Mouse (Mus musculus) testis, adult 2 months (tissue): ENCODE measurements at regions not wholly inside any gene's neighbourhood (a gene's known extent, or its start where the extent isn't known, plus 50 kb on each side); places are given as distances from the start of the nearest gene placed in this dataset.

Source experiments
- H3K27ac ChIP-seq: fragments of 200-500 bp; 2 replicates; pipeline ENCODE4 v1.5.1; 2012; ENCODE audit warnings: low read depth, low read length; ENCODE audit not compliant: control insufficient read depth, insufficient read depth
- H3K27me3 ChIP-seq: fragments of 200-500 bp; 2 replicates; pipeline ENCODE4 v1.6.1; 2012; ENCODE audit warnings: mild to moderate bottlenecking, low read length, moderate library complexity; ENCODE audit not compliant: control insufficient read depth, insufficient read depth
- H3K36me3 ChIP-seq: fragments of 200-500 bp; 2 replicates; pipeline ENCODE4 v1.6.1; 2012; ENCODE audit warnings: mild to moderate bottlenecking, low read length; ENCODE audit not compliant: control insufficient read depth, insufficient read depth
- H3K4me1 ChIP-seq: fragments of 200-500 bp; 2 replicates; pipeline ENCODE4 v1.6.1; 2012; ENCODE audit warnings: low read length; ENCODE audit not compliant: control insufficient read depth, insufficient read depth
- H3K4me3 ChIP-seq: fragments of 200-500 bp; 2 replicates; pipeline ENCODE4 v1.5.1; 2012; ENCODE audit warnings: low read depth, mild to moderate bottlenecking, low read length, moderate library complexity, mixed read lengths; ENCODE audit not compliant: control insufficient read depth
- CTCF ChIP-seq: fragments of 200-500 bp; IDR thresholded peaks from 2 replicates; pipeline ENCODE4 v1.5.1; 2012; ENCODE audit warnings: low read depth, mild to moderate bottlenecking, inconsistent platforms, low read length, moderate library complexity; ENCODE audit not compliant: control insufficient read depth, insufficient read depth, insufficient replicate concordance
- POLR2A ChIP-seq: fragments of 200-500 bp; IDR thresholded peaks from 2 replicates; pipeline ENCODE4 v1.6.1; 2012; ENCODE audit warnings: low read depth, mild to moderate bottlenecking, inconsistent platforms, low read length, moderate library complexity; ENCODE audit not compliant: control insufficient read depth

DNA sequence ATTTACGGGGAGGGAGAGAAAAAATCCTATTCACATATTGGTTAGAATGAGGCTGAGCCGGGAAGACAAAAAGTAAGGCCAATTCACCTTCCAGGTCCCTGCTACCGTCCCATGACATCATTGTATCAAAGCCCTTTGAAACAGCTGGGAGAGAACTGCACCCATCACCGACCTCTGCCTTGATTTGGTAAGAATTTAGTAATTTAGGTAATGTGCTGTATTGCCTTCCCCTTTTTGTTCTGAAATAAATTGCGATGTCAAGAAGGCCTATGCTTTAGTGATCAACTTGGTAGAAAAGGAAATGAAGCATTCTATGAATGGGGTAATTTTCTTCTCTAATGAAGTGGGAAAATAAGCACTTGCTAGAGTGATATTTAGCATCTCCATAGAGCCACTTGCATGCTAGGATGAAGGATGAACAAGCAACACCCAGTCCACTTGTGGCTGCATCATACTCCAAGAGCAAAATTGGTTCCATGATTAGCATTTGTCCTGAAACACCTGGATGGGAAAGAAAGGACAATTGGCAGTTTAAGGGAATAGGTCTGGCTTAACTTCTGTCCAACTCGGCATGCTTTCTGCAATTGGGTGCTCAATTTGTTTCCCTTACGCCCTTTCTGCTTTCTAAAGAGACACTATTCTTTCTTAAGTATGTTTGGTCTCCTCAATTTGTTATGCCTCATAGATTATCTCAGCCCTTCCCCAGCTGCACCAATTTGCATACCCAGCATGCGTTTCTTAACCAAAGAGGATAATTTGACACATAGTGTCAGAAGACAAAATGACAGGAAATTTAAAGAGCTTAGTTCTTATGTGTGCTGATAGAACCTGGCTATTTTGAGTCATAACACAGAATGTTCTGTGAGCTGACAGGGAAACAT lies 114.2 kb upstream of the Kitl start:
- Histone ChIP-seq H3K4me3 (no peak overlapping the region), H3K36me3 (no peaks in the 10 kb centered on the region), H3K27me3 (no peaks in the 10 kb centered on the region), H3K4me1 (no peaks in the 10 kb centered on the region), H3K27ac (no peak overlapping the region)
- TF ChIP-seq CTCF (no peak), POLR2A (no peak)

DNA sequence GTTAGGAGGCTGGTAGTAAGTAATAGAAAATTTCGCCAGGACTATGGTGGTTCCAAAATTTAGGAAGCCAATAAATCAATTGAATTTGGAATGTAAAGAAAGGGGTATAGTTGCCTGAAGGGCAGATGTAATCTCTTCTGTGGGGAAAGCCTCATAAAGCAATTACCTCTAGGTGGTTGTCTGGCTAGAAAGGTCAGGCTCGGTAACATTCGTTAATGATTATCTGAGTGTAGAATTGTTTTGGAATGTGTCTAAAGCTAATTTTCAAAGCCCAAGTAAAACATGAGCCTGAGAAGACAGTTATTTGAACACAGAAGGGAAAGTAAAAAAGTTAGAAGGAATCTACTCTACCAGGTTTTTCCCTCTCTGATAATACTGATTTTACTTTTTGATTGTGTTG lies 121.4 kb upstream of the Kitl start:
- no peaks in the 10 kb centered on the region for H3K4me1 ChIP-seq

DNA sequence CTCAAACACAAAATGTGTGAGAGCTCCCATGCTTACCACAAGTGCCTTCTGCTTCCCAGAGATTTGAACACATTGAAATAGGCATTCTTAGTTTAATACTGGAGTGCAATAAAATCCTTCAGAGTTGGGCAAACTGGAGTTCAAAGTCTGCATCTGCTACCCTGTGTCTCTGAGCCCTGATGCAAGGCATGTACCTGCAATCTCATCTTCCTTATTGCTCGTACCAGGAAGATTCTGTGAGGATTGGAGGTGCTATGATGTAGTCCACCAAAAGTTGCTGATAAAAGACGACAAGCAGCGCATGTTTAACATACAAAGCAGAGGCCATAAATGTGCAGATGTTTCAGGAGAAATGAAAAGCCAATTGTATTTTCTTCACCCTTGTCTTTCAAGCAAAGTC lies 123.5 kb upstream of the Kitl start:
- Histone ChIP-seq H3K4me1 (no peaks in the 10 kb centered on the region), H3K4me3 (no peak overlapping the region), H3K36me3 (no peaks in the 10 kb centered on the region), H3K27ac (no peak overlapping the region), H3K27me3 (no peaks in the 10 kb centered on the region)
- no peak for TF ChIP-seq CTCF
- no peak for TF ChIP-seq POLR2A

More for the DNA sequence above, 121.4 kb upstream of the Kitl start:
- H3K27ac ChIP-seq, result no peak overlapping the region
- H3K27me3 ChIP-seq, result no peaks in the 10 kb centered on the region
- no peak overlapping the region for H3K4me3 ChIP-seq
- no peaks in the 10 kb centered on the region for H3K36me3 ChIP-seq
- TF ChIP-seq CTCF, result no peak
- no peak for TF ChIP-seq POLR2A

DNA sequence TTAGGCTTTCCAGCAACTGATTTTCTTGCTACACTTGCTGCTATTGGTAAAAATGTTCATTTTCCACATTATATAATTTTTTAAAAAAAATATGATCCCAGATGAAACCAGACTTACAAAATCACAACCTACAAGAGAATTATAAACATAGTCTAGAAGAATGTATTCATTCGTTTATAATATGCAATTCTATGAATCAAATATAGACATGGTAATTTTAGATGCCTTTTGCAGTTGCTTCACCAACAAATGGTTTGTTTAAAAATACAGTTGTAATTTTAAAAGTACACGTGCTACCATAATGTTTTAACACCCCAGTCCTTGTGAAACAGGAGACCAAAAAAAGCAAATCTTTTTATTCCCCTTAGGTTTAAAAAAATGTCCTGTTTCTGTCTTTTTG lies 122.4 kb upstream of the Csl start:
- Histone ChIP-seq H3K27ac (no peak overlapping the region), H3K4me3 (no peak overlapping the region), H3K36me3 (no peaks in the 10 kb centered on the region), H3K4me1 (no peaks in the 10 kb centered on the region), H3K27me3 (no peaks in the 10 kb centered on the region)
- TF ChIP-seq POLR2A, result no peak
- no peak for TF ChIP-seq CTCF

DNA sequence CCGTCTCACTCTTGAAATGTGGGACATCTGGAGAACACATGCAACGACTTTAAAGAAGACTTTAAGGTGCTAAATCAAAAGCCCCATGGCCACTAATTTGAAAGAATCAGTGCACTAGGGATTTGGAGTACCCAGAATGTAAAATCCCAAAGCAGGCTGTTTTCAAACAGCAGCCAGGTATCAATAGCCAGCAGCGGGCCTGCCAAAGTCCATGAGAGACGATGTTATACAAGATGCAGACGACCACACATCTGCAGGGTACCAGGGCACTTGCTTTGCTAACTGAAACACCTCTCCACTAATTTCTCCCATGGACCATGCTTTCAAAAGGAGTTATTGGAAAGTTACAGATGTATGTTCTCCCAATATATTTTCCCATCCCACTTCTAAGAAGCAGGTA lies 119.9 kb upstream of the Csl start:
- no peak overlapping the region for H3K4me3 ChIP-seq
- no peak overlapping the region for H3K27ac ChIP-seq
- no peaks in the 10 kb centered on the region for H3K27me3 ChIP-seq
- no peak for TF ChIP-seq POLR2A
- no peak for TF ChIP-seq CTCF
- no peaks in the 10 kb centered on the region for H3K36me3 ChIP-seq
- no peaks in the 10 kb centered on the region for H3K4me1 ChIP-seq

DNA sequence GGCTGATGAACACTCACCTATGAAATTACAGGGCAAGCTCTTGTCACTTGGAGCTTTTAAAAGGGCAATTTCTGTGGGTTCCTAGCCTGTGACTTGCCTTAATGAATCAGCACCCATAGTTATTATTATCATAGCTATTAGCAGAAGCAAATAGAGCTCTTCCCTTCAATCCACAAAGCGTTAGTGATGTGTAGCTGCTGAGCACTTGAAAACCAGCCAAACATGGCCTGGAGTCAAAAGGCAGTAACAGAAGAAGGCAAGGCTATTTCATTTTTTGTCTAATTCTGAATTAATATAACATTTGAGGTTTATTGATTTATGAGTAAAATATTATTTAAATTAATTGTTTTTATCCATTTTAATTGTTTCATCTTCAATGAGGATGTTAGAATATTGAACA lies 105.3 kb upstream of the Csl start:
- no peaks in the 10 kb centered on the region for H3K36me3 ChIP-seq
- no peak overlapping the region for H3K4me3 ChIP-seq
- no peaks in the 10 kb centered on the region for H3K4me1 ChIP-seq
- H3K27ac ChIP-seq, result no peak overlapping the region
- no peaks in the 10 kb centered on the region for H3K27me3 ChIP-seq
- TF ChIP-seq CTCF (no peak), POLR2A (no peak)

DNA sequence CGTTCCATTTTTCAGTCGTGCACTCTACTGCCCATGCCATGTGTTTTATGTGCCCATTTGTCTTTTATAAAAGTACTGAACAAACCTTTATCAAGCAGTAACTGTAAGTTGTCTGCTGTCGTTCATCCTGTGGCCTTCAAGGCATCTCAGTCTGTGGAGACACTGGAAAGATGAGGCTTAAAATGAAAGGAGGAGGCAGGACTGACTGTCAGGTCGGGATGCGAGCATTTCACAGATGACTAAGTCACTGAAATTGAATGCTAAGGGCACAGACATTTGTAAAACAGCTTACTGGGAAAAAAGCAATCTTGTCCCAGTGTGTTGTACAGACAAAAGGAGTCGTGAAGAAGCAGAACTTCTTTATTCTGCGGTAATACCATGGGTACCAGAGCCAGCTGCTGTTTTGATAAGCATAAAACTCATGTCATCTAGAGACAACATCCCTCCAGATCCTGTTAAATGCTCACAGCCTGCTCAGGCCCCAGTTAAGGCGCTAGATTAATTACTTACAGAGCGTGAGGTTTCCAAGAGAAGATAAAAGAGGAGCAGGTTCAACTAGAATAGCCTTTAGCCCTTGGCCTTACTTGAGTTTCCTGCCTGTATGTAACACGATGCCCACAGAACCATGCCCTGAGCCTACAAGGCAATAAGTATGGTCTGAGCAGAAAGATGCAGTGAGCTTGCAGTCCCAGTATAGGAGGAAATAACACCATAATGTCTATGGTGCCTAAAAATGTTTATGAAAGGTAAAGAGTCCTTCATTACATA lies 101.0 kb upstream of the Csl start:
- no peak overlapping the region for H3K4me3 ChIP-seq
- H3K4me1 ChIP-seq, result no peaks in the 10 kb centered on the region
- H3K27me3 ChIP-seq, result no peaks in the 10 kb centered on the region
- no peak overlapping the region for H3K27ac ChIP-seq
- H3K36me3 ChIP-seq, result no peaks in the 10 kb centered on the region
- no peak for TF ChIP-seq POLR2A
- TF ChIP-seq CTCF, result no peak

DNA sequence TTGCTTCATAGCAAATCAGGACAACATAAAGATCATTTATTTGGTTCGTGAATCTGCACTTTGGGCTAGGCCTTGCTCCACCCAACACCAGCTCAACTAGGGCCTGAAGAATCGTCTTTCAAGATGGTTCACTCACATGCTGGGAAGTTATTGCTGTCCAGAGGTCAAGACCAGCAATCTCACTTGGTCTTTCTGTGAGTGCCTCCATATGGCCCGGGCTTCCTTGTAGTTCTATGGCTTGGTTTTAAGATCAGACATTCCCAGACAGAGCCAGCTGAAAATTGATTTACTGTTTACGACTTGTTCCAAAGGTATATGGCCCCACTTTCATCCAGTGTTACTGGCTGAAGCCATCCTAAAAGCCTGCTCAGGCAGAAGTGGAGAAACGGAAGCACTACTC lies 84.7 kb upstream of the Csl start:
- TF ChIP-seq CTCF (no peak), POLR2A (no peak)
- H3K4me1 ChIP-seq, result no peaks in the 10 kb centered on the region
- no peak overlapping the region for H3K27ac ChIP-seq
- no peak overlapping the region for H3K4me3 ChIP-seq
- H3K27me3 ChIP-seq, result no peaks in the 10 kb centered on the region
- no peaks in the 10 kb centered on the region for H3K36me3 ChIP-seq
